Comparison of ENCODE assay signal across 8 mouse cellular contexts in the genomic region with DNA sequence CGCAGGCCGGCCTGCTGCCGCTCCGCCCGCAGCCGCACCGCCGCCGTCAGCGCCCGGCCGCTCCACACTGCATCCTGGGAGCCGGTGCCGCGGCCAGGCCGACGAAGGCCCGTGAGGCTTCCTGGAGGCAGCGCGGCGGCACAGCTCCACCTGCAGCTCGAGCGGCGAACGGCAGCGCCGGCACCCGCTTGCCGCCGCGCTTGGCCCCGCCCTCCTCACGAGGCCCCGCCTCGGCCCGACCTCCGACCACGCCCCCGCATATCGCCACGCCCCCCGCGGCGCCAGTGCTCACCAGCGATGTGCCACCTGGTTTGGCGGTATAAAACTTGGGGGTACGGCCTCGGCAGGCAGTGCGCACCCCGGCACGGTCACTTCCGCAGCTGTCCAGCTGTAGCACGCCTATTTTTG. TPM values are rescaled to one million over a fixed set of nuclear protein-coding genes. Genes with fewer than 3 reads are reported as not detected.
DNase-seq lines count a peak whose midpoint lies in the region; ATAC-seq lines count a peak whose summit lies in the region.

A gene (minus strand): TSS at position 123 of the 408 bp plus-strand sequence.

- peak; percentile 82 for DNase-seq in R1 (ENCODE audit: low read depth, low spot score)
- peak; percentile 98 to 99 for DNase-seq in cerebellum, postnatal 25 days
- DNase-seq in frontal cortex, postnatal 36 days (ENCODE audit: low spot score in 2 of 2) = peak; percentile 92 to 93
- DNase-seq in left cerebral cortex, adult 11 months (ENCODE audit: low spot score) = peak; percentile 87
- peak; percentile 94 for DNase-seq in lung, postnatal 4 days
- peak; percentile 79 for DNase-seq in retina, postnatal 7 days (ENCODE audit: low read depth, low spot score)
- peak; percentile 91 for DNase-seq in urinary bladder, adult 2 months (ENCODE audit: low spot score)

- peak within 1 kb of the TSS; percentile 86 for H3K4me3 ChIP-seq in hindbrain, embryonic 15.5 days

- H3K4me2 ChIP-seq in hindbrain, embryonic 15.5 days = peak within 1 kb of the TSS; percentile 62

- peaks cover 25% of the 10 kb centered on the region for H3K36me3 ChIP-seq in hindbrain, embryonic 15.5 days

- H3K9me3 ChIP-seq in hindbrain, embryonic 15.5 days = no peaks in the 10 kb centered on the region

- peak within 1 kb of the TSS; percentile 90 for H3K9ac ChIP-seq in hindbrain, embryonic 15.5 days

- WGBS in hindbrain, embryonic 15.5 days = 0% methylated on average over 50 of the region's 53 CpGs

- peak within 1 kb of the TSS; percentile 89 for H3K27ac ChIP-seq in hindbrain, embryonic 15.5 days (replicated peaks)

- H3K4me1 ChIP-seq in hindbrain, embryonic 15.5 days (replicated peaks) = peaks cover 19% of the 10 kb centered on the region

- peak; percentile 92 for ATAC-seq in hindbrain, embryonic 15.5 days (ENCODE audit: low FRiP score, low read depth)

- H3K27me3 ChIP-seq in hindbrain, embryonic 15.5 days = no peaks in the 10 kb centered on the region

RNA-seq across cellular contexts. Expression of the gene that starts here (rescaled TPM):
- polyA plus RNA-seq in hindbrain, embryonic 15.5 days (2015; fragmentation: Nextera tagmentation; extraction: Ambion mirVana) = 20.8 and 22.6 TPM in 2 replicates
- polyA plus RNA-seq in urinary bladder, adult 2 months (2012; rRNA removed) = 19.7 and 20.5 TPM in 2 replicates

Comparison
In these comparisons a context has a peak if more than half of its experiments do, and no peak if none do; other contexts are left out.
1. Peak in every context shown above with its lines: DNase-seq, ATAC-seq, H3K4me3 ChIP-seq and H3K27ac ChIP-seq.